ENCODE assay signal across 30 mouse cellular contexts in genomic region chr15:101303830-101304229, GRCm38 (mm10). TPM values are rescaled to one million over a fixed set of nuclear protein-coding genes. Genes with fewer than 3 reads are reported as not detected.
"Had no signal": no experiment of that assay in that cellular context is flagged by ENCODE, and none has a peak within 500 bp of the region (broad histone marks: within the 10 kb centered on the region; RNA-seq: fewer than 3 reads in every experiment).

No protein-coding gene starts in this region.

- H3K9ac ChIP-seq: forebrain, embryonic 15.5 days; forebrain, postnatal 0 days; heart, embryonic 13.5 days; heart, embryonic 15.5 days; hindbrain, embryonic 12.5 days; hindbrain, embryonic 14.5 days; intestine, embryonic 15.5 days; kidney, embryonic 15.5 days; limb, embryonic 13.5 days; limb, embryonic 15.5 days; liver, embryonic 12.5 days had no signal

- ATAC-seq: forebrain, embryonic 15.5 days; forebrain, postnatal 0 days; hindbrain, embryonic 16.5 days; inflammation-experienced regulatory T-cells, adult 6 months; intestine, embryonic 15.5 days; intestine, postnatal 0 days; liver, embryonic 12.5 days had no signal

- H3K27ac ChIP-seq: forebrain, embryonic 15.5 days; heart, embryonic 10.5 days; heart, embryonic 13.5 days; heart, embryonic 15.5 days; hindbrain, embryonic 10.5 days; hindbrain, embryonic 12.5 days; hindbrain, embryonic 14.5 days; intestine, embryonic 15.5 days; kidney, embryonic 15.5 days; kidney, postnatal 0 days; limb, embryonic 13.5 days; limb, embryonic 15.5 days; liver, embryonic 12.5 days had no signal

- H3K4me1 ChIP-seq: forebrain, embryonic 15.5 days; hindbrain, embryonic 12.5 days had no signal

- H3K4me3 ChIP-seq: forebrain, embryonic 15.5 days; heart, embryonic 10.5 days; heart, embryonic 13.5 days; heart, embryonic 15.5 days; hindbrain, embryonic 10.5 days; hindbrain, embryonic 12.5 days; intestine, embryonic 15.5 days; kidney, embryonic 15.5 days; limb, embryonic 13.5 days; limb, embryonic 15.5 days; liver, embryonic 12.5 days had no signal

- H3K9me3 ChIP-seq: forebrain, embryonic 15.5 days; heart, embryonic 10.5 days; heart, embryonic 13.5 days; heart, embryonic 15.5 days; hindbrain, embryonic 10.5 days; hindbrain, embryonic 12.5 days; intestine, embryonic 15.5 days; kidney, embryonic 15.5 days; limb, embryonic 13.5 days; limb, embryonic 15.5 days; liver, embryonic 12.5 days had no signal

- H3K36me3 ChIP-seq: forebrain, embryonic 15.5 days; heart, embryonic 10.5 days; heart, embryonic 13.5 days; heart, embryonic 15.5 days; hindbrain, embryonic 10.5 days; hindbrain, embryonic 12.5 days; intestine, embryonic 15.5 days; kidney, embryonic 15.5 days; limb, embryonic 13.5 days; limb, embryonic 15.5 days; liver, embryonic 12.5 days had no signal

- H3K4me2 ChIP-seq: forebrain, embryonic 15.5 days; heart, embryonic 13.5 days; heart, embryonic 15.5 days; hindbrain, embryonic 12.5 days; hindbrain, embryonic 14.5 days; intestine, embryonic 15.5 days; kidney, embryonic 15.5 days; limb, embryonic 13.5 days; limb, embryonic 15.5 days; liver, embryonic 12.5 days had no signal

- DNase-seq: forebrain, postnatal 0 days; heart, adult 18-20 months; heart, postnatal 10 days; heart, postnatal 4 days; kidney, adult 18-20 months; kidney, adult 8-10 months; kidney, postnatal 14 days; kidney, postnatal 36 days; layer of hippocampus, adult 9-11 months; layer of hippocampus, postnatal 36 days; left cerebral cortex, postnatal 4 days had no signal

- H3K27me3 ChIP-seq: forebrain, embryonic 15.5 days; heart, embryonic 13.5 days; heart, embryonic 15.5 days; hindbrain, embryonic 12.5 days; intestine, embryonic 15.5 days; kidney, embryonic 15.5 days; limb, embryonic 13.5 days; limb, embryonic 15.5 days; liver, embryonic 12.5 days had no signal

RNA-seq across cellular contexts. Expression of gene 6030408B16Rik, which starts 10.8 kb away (rescaled TPM):
- total RNA-seq: left cerebral cortex, postnatal 25 days; liver, adult 2 months had no signal
- polyA plus RNA-seq: large intestine, adult 2 months; liver, adult 2 months had no signal
